Mouse (Mus musculus) embryonic facial prominence, embryonic 12.5 days (tissue): Measurements from ENCODE around the gene Igfbp5. TPM values are rescaled to one million over a fixed set of nuclear protein-coding genes. Genes with fewer than 3 reads are reported as not detected.
A peak's percentile ranks its signal among the peaks of the same experiment; 100 is the strongest.

Experiments
- ATAC-seq: fragments of 200-750 bp; cut with Nextera tagmentation; 2 replicates; pipeline ENCODE4 v1.8.0; 2017; ENCODE audit not compliant: insufficient number of reproducible peaks, insufficient read depth, low FRiP score, low TSS enrichment
- H3K27ac ChIP-seq: fragments of 300-500 bp; sonication (generic); 2 replicates; pipeline ENCODE4 v1.5.1; 2016; ENCODE audit warnings: mild to moderate bottlenecking
- H3K27me3 ChIP-seq: fragments of 300-500 bp; sonication (generic); 2 replicates; pipeline ENCODE4 v1.6.1; 2016; ENCODE audit warnings: mild to moderate bottlenecking, moderate library complexity
- H3K36me3 ChIP-seq: fragments of 300-500 bp; sonication (generic); 2 replicates; pipeline ENCODE4 v1.6.1; 2016; ENCODE audit warnings: mild to moderate bottlenecking
- H3K4me1 ChIP-seq: fragments of 300-500 bp; sonication (generic); 2 replicates; pipeline ENCODE4 v1.6.1; 2016
- H3K4me2 ChIP-seq: fragments of 300-500 bp; sonication (generic); replicated peaks from 2 replicates; pipeline ENCODE4 v1.6.1; 2016; ENCODE audit warnings: mild to moderate bottlenecking, moderate library complexity
- H3K4me3 ChIP-seq: fragments of 300-500 bp; sonication (generic); 2 replicates; pipeline ENCODE4 v1.5.1; 2016; ENCODE audit warnings: mild to moderate bottlenecking
- H3K9ac ChIP-seq: fragments of 300-500 bp; sonication (generic); 2 replicates; pipeline ENCODE4 v1.6.1; 2016; ENCODE audit warnings: mild to moderate bottlenecking, moderate library complexity
- H3K9me3 ChIP-seq: fragments of 300-500 bp; sonication (generic); 2 replicates; pipeline ENCODE4 v1.6.1; 2016; ENCODE audit warnings: mild to moderate bottlenecking, moderate library complexity
- WGBS: fragments of 180-500 bp; shearing (Covaris S2); methylation state at CpG from one replicate; pipeline ENCODE4 v1.1.7; 2016; 5-methylcytosine and 5-hydroxymethylcytosine counted together
- polyA plus RNA-seq: library from polyadenylated mRNA; unstranded; fragments of >200 nt; fragmentation: Nextera tagmentation; extraction: Ambion mirVana; gene quantifications from 2 replicates; pipeline ENCODE4 v1.2.1, GENCODE M21; 2016

The Igfbp5 gene
- polyA plus RNA-seq, 1 experiment from 2014 or later, result 150 TPM

- H3K27ac ChIP-seq, result no peak overlapping the region
- no peaks in the 10 kb centered on the region for H3K27me3 ChIP-seq
- 84% methylated on average over 6 of the region's 6 CpGs for WGBS
- H3K4me1 ChIP-seq, result peaks cover 9% of the 10 kb centered on the region
- H3K9me3 ChIP-seq, result no peaks in the 10 kb centered on the region
- no peak overlapping the region for H3K9ac ChIP-seq
- H3K36me3 ChIP-seq, result no peaks in the 10 kb centered on the region
- H3K4me2 ChIP-seq, result no peak overlapping the region
- H3K4me3 ChIP-seq, result no peak overlapping the region
- no peak for ATAC-seq
These were observed 54.7 kb downstream of the Igfbp5 start for GRCm38 (mm10) chr1:72819995-72820394.

GRCm38 (mm10) chr1:72815616-72816015 lies 59.1 kb downstream of the Igfbp5 start:
- 87% methylated on average over 3 of the region's 3 CpGs for WGBS

DNA sequence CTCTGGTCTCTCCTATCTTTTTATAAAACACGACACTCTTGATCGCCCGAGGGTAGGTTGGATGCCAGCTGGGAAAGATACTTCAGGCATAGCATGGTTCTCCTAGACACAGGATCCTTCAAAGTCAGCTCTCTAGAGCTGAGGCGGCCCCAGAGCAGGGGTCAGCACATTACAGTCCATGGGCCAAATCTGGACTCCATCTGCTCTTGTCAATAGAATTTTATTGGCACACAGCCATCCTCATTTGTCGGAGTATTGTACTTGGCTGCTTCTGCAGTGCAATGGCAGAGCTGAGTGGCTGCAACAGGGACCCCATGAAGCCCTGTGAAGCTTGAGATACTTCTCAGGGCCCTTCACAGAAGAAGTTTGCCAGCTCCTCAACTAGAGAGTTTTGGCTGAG lies 59.5 kb downstream of the Igfbp5 start:
- H3K4me1 ChIP-seq, result peaks cover 22% of the 10 kb centered on the region
- no peak overlapping the region for H3K4me2 ChIP-seq
- no peak overlapping the region for H3K9ac ChIP-seq
- 62% methylated on average over 5 of the region's 5 CpGs for WGBS
- no peak for ATAC-seq
- no peaks in the 10 kb centered on the region for H3K36me3 ChIP-seq
- no peaks in the 10 kb centered on the region for H3K9me3 ChIP-seq
- H3K4me3 ChIP-seq, result no peak overlapping the region
- no peak overlapping the region for H3K27ac ChIP-seq
- H3K27me3 ChIP-seq, result no peaks in the 10 kb centered on the region

More at GRCm38 (mm10) chr1:72815616-72816015, 59.1 kb downstream of the Igfbp5 start:
- Histone ChIP-seq H3K27me3 (no peaks in the 10 kb centered on the region), H3K9ac (no peak overlapping the region), H3K9me3 (no peaks in the 10 kb centered on the region), H3K27ac (no peak overlapping the region), H3K36me3 (no peaks in the 10 kb centered on the region), H3K4me1 (peaks cover 22% of the 10 kb centered on the region), H3K4me2 (no peak overlapping the region), H3K4me3 (no peak overlapping the region)
- ATAC-seq, result no peak

GRCm38 (mm10) chr1:72813639-72814403 lies 60.9 kb downstream of the Igfbp5 start:
- 8% methylated on average over 6 of the region's 6 CpGs for WGBS
- no peak overlapping the region for H3K9ac ChIP-seq
- 0 out of 2 replicates have a peak, but pooled peaks have one; percentile 58 for ATAC-seq
- H3K36me3 ChIP-seq, result no peaks in the 10 kb centered on the region
- H3K27me3 ChIP-seq, result no peaks in the 10 kb centered on the region
- H3K9me3 ChIP-seq, result no peaks in the 10 kb centered on the region
- H3K4me1 ChIP-seq, result peaks cover 22% of the 10 kb centered on the region
- no peak overlapping the region for H3K4me3 ChIP-seq
- peak overlapping the region; percentile 79 for H3K27ac ChIP-seq
- 0 out of 2 replicates have a peak overlapping the region, but pooled peaks have one; percentile 11 for H3K4me2 ChIP-seq

GRCm38 (mm10) chr1:72813089-72813638 lies 61.5 kb downstream of the Igfbp5 start:
- ATAC-seq, result 0 out of 2 replicates have a peak, but pooled peaks have one; percentile 4
- Histone ChIP-seq H3K9ac (no peak overlapping the region), H3K36me3 (no peaks in the 10 kb centered on the region), H3K9me3 (no peaks in the 10 kb centered on the region), H3K4me2 (0 out of 2 replicates have a peak overlapping the region, but pooled peaks have one; percentile 11), H3K4me3 (no peak overlapping the region), H3K4me1 (peaks cover 22% of the 10 kb centered on the region), H3K27me3 (no peaks in the 10 kb centered on the region), H3K27ac (peak overlapping the region; percentile 79)
- 21% methylated on average over 5 of the region's 5 CpGs for WGBS

DNA sequence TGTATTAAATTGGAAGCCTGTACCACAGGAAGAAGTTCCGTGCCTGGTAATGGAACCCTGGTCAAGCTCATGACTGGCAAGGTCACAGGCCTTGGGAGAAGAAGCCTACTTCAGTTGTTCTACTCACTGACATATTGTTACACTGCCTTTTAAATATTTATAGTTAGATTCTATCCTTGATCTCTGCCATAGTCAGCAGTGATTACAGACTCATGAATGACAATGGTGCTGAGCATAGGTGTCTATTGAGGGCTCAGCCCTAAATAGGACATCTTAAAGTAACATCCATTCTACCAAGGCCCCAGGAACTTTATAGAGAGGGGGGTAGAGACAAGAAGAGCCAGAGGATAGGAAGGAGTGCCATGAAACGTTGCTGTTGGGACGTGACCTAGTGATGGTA lies 63.6 kb downstream of the Igfbp5 start:
- Histone ChIP-seq H3K4me1 (peaks cover 27% of the 10 kb centered on the region), H3K9me3 (no peaks in the 10 kb centered on the region), H3K4me3 (no peak overlapping the region), H3K4me2 (no peak overlapping the region), H3K27me3 (no peaks in the 10 kb centered on the region), H3K27ac (no peak overlapping the region), H3K36me3 (no peaks in the 10 kb centered on the region), H3K9ac (no peak overlapping the region)
- WGBS, result 92% methylated on average over 3 of the region's 3 CpGs
- no peak for ATAC-seq

GRCm38 (mm10) chr1:72809951-72810675 lies 64.6 kb downstream of the Igfbp5 start:
- Histone ChIP-seq H3K4me2 (no peak overlapping the region), H3K27ac (no peak overlapping the region), H3K9me3 (no peaks in the 10 kb centered on the region), H3K4me3 (no peak overlapping the region), H3K27me3 (no peaks in the 10 kb centered on the region), H3K9ac (no peak overlapping the region), H3K4me1 (peaks cover 30% of the 10 kb centered on the region), H3K36me3 (no peaks in the 10 kb centered on the region)
- ATAC-seq, result no peak
- 88% methylated on average over 7 of the region's 7 CpGs for WGBS

DNA sequence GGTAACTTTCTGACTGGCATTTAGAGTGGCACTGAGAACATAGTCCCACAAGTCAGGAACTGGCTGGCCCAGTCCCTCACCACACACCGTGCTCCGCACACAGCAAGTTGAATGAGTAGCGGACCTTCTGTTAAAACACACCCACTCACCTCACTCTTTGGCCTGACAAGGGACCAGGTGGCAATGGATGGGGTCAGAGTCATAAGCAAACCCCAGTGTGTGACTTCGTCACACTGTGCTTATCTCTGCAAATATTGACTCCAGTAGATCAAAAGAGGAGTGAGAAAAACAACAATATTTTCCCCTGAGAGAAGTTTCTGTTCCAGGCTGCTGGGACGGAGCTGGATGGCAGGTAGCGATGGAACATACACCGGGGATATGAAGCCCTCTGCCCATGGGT lies 65.4 kb downstream of the Igfbp5 start:
- 91% methylated on average over 7 of the region's 7 CpGs for WGBS

More for the DNA sequence above, 65.4 kb downstream of the Igfbp5 start:
- no peaks in the 10 kb centered on the region for H3K36me3 ChIP-seq
- H3K9ac ChIP-seq, result no peak overlapping the region
- no peak overlapping the region for H3K4me3 ChIP-seq
- H3K27ac ChIP-seq, result no peak overlapping the region
- H3K4me1 ChIP-seq, result peaks cover 26% of the 10 kb centered on the region
- no peak overlapping the region for H3K4me2 ChIP-seq
- no peaks in the 10 kb centered on the region for H3K9me3 ChIP-seq
- H3K27me3 ChIP-seq, result no peaks in the 10 kb centered on the region
- ATAC-seq, result no peak

Other genes starting within 250 kb of the Igfbp5 start
- gene Ankar, start 174.3 kb downstream of the Igfbp5 start, polyA plus RNA-seq, result not detected in 2 replicates
- gene Rpl37a, start 163.6 kb downstream of the Igfbp5 start, polyA plus RNA-seq, result 1,687 and 1,781 TPM in 2 replicates
- 429 and 434 TPM in 2 replicates for gene Igfbp2, start 50.4 kb downstream of the Igfbp5 start, polyA plus RNA-seq
- gene Tnp1, start 141.0 kb upstream of the Igfbp5 start, polyA plus RNA-seq, result not detected in 2 replicates